Mouse (Mus musculus) testis, adult 2 months (tissue): ENCODE measurements around the gene Stk17b. TPM values are rescaled to one million over a fixed set of nuclear protein-coding genes. Genes with fewer than 3 reads are reported as not detected.
"Not testable (repeated sequence)": the region's sequence is repeated elsewhere in the genome, so short reads cannot be mapped to it uniquely, and the experiment has no call there.

Experiments
- H3K27ac ChIP-seq: fragments of 200-500 bp; 2 replicates; pipeline ENCODE4 v1.5.1; 2012; ENCODE audit warnings: low read depth, low read length; ENCODE audit not compliant: control insufficient read depth, insufficient read depth
- H3K27me3 ChIP-seq: fragments of 200-500 bp; 2 replicates; pipeline ENCODE4 v1.6.1; 2012; ENCODE audit warnings: mild to moderate bottlenecking, low read length, moderate library complexity; ENCODE audit not compliant: control insufficient read depth, insufficient read depth
- H3K36me3 ChIP-seq: fragments of 200-500 bp; 2 replicates; pipeline ENCODE4 v1.6.1; 2012; ENCODE audit warnings: mild to moderate bottlenecking, low read length; ENCODE audit not compliant: control insufficient read depth, insufficient read depth
- H3K4me1 ChIP-seq: fragments of 200-500 bp; 2 replicates; pipeline ENCODE4 v1.6.1; 2012; ENCODE audit warnings: low read length; ENCODE audit not compliant: control insufficient read depth, insufficient read depth
- H3K4me3 ChIP-seq: fragments of 200-500 bp; 2 replicates; pipeline ENCODE4 v1.5.1; 2012; ENCODE audit warnings: low read depth, mild to moderate bottlenecking, low read length, moderate library complexity, mixed read lengths; ENCODE audit not compliant: control insufficient read depth
- CTCF ChIP-seq: fragments of 200-500 bp; IDR thresholded peaks from 2 replicates; pipeline ENCODE4 v1.5.1; 2012; ENCODE audit warnings: low read depth, mild to moderate bottlenecking, inconsistent platforms, low read length, moderate library complexity; ENCODE audit not compliant: control insufficient read depth, insufficient read depth, insufficient replicate concordance
- POLR2A ChIP-seq: fragments of 200-500 bp; IDR thresholded peaks from 2 replicates; pipeline ENCODE4 v1.6.1; 2012; ENCODE audit warnings: low read depth, mild to moderate bottlenecking, inconsistent platforms, low read length, moderate library complexity; ENCODE audit not compliant: control insufficient read depth
- polyA plus RNA-seq: library from polyadenylated mRNA; depleted of rRNA; stranded (reverse); fragments of >200 nt; gene quantifications from 2 replicates; pipeline ENCODE4 v1.2.3, GENCODE M21; 2012

The Stk17b gene
- polyA plus RNA-seq, 1 experiment: 6.9 TPM

DNA sequence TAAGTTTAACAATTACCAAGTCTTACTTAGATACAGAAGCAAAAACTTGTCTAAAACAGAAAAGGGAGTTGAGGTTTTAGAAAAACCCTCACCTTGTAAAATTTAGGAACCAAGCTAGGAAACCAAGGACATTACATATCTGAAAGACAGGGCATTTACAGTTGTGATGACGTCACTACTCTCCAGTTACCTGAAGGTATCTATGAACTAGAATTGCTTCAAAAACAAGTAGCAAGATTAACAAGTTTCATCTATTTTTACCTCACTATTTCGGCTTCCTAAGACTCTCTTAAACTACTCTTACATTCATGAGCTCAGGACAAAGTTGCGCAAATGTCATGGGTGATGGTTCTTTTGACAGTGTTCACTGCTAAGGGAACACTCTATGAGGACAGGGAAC lies 12.1 kb downstream of the Stk17b start:
- Histone ChIP-seq H3K27me3 (no peaks in the 10 kb centered on the region), H3K4me1 (no peaks in the 10 kb centered on the region), H3K27ac (no peak overlapping the region), H3K4me3 (no peak overlapping the region), H3K36me3 (no peaks in the 10 kb centered on the region)
- TF ChIP-seq CTCF: no peak
- no peak for TF ChIP-seq POLR2A

DNA sequence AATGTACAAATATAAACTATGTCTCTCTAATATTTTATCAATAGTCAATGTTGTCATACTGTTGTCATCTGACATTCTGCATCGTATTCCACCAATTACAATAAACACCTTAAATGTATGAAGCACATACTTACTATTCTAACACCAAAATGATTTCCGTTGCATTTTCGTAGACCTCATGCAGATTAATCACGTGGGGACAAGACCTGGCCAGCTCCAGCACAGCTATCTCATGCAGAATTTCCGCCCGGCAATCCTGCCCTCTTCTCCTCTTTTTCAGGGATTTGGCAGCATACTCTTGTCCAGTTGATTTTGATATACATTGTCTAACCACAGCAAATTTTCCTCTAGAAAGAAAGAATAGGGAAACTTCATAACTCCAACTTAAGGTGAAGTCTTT lies 13.5 kb downstream of the Stk17b start:
- H3K27me3 ChIP-seq: no peaks in the 10 kb centered on the region
- no peak overlapping the region for H3K27ac ChIP-seq
- H3K36me3 ChIP-seq: no peaks in the 10 kb centered on the region
- TF ChIP-seq CTCF (no peak), POLR2A (no peak)
- H3K4me1 ChIP-seq: no peaks in the 10 kb centered on the region
- H3K4me3 ChIP-seq: no peak overlapping the region

DNA sequence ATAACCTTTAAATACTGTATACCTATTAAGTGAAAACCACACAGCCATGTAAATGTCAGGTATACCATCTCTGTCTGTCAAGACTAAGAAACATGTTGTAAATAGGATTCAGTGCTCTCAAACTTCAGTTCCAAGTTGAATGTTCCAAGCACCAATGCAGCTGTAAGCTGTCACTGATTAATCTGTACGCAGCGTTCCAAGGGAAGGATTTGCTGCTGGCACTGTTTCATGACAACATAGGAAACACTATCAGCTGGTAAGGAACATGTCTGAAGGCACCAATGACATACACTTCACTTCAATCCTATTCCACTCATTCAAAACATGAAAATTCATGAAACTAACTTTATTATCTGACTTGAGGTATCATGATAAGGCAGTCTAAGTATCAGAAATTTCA lies 18.9 kb downstream of the Stk17b start:
- H3K4me1 ChIP-seq: no peaks in the 10 kb centered on the region
- TF ChIP-seq POLR2A (no peak), CTCF (no peak)
- no peak overlapping the region for H3K27ac ChIP-seq
- peaks cover 2% of the 10 kb centered on the region; the same call in 1 of the 2 replicates for H3K36me3 ChIP-seq
- no peaks in the 10 kb centered on the region for H3K27me3 ChIP-seq
- H3K4me3 ChIP-seq: no peak overlapping the region

DNA sequence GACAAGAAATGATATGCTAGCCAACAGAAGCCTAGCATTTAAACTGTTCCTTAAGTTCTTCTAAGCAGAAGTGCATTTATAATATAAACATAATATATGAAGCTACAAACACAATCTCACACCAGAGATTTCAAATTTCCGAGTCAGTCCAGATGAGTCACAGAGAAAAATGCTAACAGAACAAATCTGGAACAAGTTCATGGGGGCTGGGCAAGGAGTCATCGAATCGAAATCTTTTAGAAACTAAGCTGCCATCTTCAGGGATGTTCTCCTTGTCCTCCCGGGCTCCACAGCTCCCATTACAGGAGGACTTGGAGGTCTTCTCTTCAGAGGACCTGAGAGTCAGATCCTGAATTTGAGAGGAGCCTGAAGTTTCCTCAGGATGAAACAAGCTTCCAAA lies 27.7 kb downstream of the Stk17b start:
- Histone ChIP-seq H3K4me3 (no peak overlapping the region), H3K27ac (no peak overlapping the region), H3K36me3 (no peaks in the 10 kb centered on the region), H3K4me1 (no peaks in the 10 kb centered on the region), H3K27me3 (no peaks in the 10 kb centered on the region)
- TF ChIP-seq CTCF (no peak), POLR2A (no peak)

DNA sequence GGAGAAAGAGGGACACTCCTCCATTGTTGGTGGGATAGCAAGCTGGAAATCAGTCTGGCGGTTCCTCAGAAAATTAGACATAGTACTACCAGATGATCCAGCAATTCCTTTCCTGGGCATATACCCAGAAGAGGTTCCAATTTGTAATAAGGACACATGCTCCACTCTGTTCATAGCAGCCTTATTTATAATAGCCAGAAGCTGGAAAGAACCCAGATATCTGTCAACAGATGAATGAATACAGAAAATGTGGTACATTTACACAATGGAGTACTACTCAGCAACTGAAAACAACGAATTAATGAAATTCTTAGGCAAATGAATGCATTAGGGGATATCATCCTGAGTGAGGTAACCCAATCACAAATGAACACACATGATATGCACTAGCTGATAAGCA lies 31.5 kb downstream of the Stk17b start:
- H3K4me1 ChIP-seq, H3K4me3 ChIP-seq, H3K27me3 ChIP-seq, H3K36me3 ChIP-seq, H3K27ac ChIP-seq: not testable (repeated sequence)

DNA sequence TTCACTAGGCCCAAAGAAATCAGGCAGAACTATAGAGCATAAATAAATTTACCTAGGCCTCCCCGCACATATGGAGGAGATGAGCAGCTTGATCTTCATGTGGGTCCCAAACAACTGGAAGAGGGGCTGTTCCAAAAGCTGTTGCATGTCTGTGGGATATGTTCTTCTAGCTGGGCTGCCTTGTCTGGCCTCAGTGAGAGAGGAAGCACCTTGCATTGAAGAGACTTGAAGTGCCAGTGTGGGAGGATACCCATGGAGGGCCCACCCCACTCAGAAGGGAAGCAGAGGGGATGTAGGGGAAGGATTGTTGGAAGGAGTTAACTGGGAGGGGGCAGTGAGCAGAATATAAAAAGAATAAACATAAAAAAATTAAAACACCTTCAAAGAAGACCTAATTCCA lies 33.9 kb downstream of the Stk17b start:
- H3K4me3 ChIP-seq: no peak overlapping the region
- no peaks in the 10 kb centered on the region for H3K4me1 ChIP-seq
- no peak for TF ChIP-seq CTCF
- no peak overlapping the region for H3K27ac ChIP-seq
- no peaks in the 10 kb centered on the region for H3K27me3 ChIP-seq
- H3K36me3 ChIP-seq: no peaks in the 10 kb centered on the region

DNA sequence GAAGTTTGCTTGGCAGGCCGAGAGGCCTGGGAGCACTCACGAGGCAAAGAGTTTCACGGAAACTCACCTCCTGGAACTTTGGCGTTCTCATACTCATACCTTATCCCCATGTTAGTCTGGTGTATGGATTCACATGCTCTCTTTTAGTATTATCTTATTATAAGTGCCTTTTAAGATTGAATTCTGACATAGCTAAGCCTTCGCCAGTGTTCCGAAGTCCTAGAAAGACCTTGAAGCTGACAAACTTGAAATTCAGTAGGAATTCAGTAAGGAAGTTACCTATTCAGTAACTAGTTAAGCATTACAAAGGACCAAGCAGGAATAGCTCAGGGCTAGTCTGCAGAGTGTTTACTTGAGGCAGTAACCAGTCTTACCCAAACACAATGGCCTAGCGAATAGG lies 34.3 kb downstream of the Stk17b start:
- not testable (repeated sequence) for H3K36me3 ChIP-seq, H3K4me1 ChIP-seq, H3K27ac ChIP-seq, H3K27me3 ChIP-seq, H3K4me3 ChIP-seq

DNA sequence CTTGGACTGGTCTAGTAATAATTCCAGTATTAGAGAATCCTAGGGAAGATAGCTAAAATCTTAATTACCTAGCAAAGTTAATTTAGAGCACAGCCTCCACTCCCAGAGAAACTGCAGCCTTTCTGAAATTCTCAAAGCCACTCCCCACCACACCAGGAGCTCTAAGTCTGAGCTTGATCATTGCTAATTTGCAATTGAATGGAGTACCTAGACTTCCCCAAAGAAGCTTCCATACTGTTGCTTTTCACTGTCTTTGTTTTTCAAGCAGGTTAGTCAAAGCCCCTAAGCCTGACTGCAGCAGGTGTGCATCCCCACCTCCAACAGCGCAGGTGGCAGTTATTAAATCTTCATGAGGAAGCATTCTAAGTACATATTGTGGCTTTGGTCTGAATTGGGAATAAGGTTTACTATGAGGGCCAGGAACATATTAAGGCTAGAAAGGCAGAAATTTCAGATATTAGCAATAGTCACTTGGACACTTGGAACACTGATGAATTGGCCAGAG lies 35.1 kb downstream of the Stk17b start:
- H3K4me3 ChIP-seq, H3K4me1 ChIP-seq, H3K36me3 ChIP-seq, H3K27ac ChIP-seq, H3K27me3 ChIP-seq: not testable (repeated sequence)
